Mouse (Mus musculus) lung, embryonic 14.5 days (tissue): ENCODE measurements around the gene Rilp. TPM values are rescaled to one million over a fixed set of nuclear protein-coding genes. Genes with fewer than 3 reads are reported as not detected.

Source experiments
- ATAC-seq: fragments of 200-750 bp; cut with Nextera tagmentation; 2 replicates; pipeline ENCODE4 v1.8.0; 2017; ENCODE audit warnings: mild to moderate bottlenecking, moderate TSS enrichment, moderate library complexity; ENCODE audit not compliant: insufficient read depth
- DNase-seq: peaks from one replicate; pipeline ENCODE4 v3.0.0-alpha.2; 2015
- H3K27ac ChIP-seq: fragments of 300-500 bp; sonication (generic); 2 replicates; pipeline ENCODE4 v1.5.1; 2014; ENCODE audit warnings: low read depth, mild to moderate bottlenecking, moderate library complexity
- H3K27me3 ChIP-seq: fragments of 300-500 bp; sonication (generic); 2 replicates; pipeline ENCODE4 v1.6.1; 2014; ENCODE audit warnings: low read length, control low read depth; ENCODE audit not compliant: insufficient read depth
- H3K36me3 ChIP-seq: fragments of 300-500 bp; sonication (generic); 2 replicates; pipeline ENCODE4 v1.6.1; 2014; ENCODE audit warnings: control low read depth; ENCODE audit not compliant: insufficient read depth
- H3K4me1 ChIP-seq: fragments of 300-500 bp; sonication (generic); 2 replicates; pipeline ENCODE4 v1.6.1; 2014; ENCODE audit warnings: antibody characterized with exemption, control low read depth; ENCODE audit not compliant: insufficient read depth
- H3K4me2 ChIP-seq: fragments of 300-500 bp; sonication (generic); 2 replicates; pipeline ENCODE4 v1.6.1; 2014; ENCODE audit warnings: mild to moderate bottlenecking
- H3K4me3 ChIP-seq: fragments of 300-500 bp; sonication (generic); 2 replicates; pipeline ENCODE4 v1.5.1; 2014; ENCODE audit warnings: low read depth, low read length
- H3K9ac ChIP-seq: fragments of 300-500 bp; sonication (generic); 2 replicates; pipeline ENCODE4 v1.6.1; 2014
- H3K9me3 ChIP-seq: fragments of 300-500 bp; sonication (generic); 2 replicates; pipeline ENCODE4 v1.6.1; 2016; ENCODE audit warnings: low read depth, low read length, control low read depth
- CTCF ChIP-seq: IDR thresholded peaks from 2 replicates; pipeline ENCODE4 v1.5.1; 2016; ENCODE audit warnings: antibody characterized with exemption, low read depth
- WGBS: fragments of 180-500 bp; shearing (Covaris S2); extraction: QIAGEN DNeasy Blood & Tissue Kit; methylation state at CpG from one replicate; pipeline ENCODE4 v1.1.7; 2014; 5-methylcytosine and 5-hydroxymethylcytosine counted together
- polyA plus RNA-seq: library from polyadenylated mRNA; unstranded; fragments of >200 nt; fragmentation: Nextera tagmentation; extraction: Ambion mirVana; gene quantifications from 2 replicates; pipeline ENCODE4 v1.2.1, GENCODE M21; 2014

Rilp gene
- polyA plus RNA-seq, result 0.43 and 0.58 TPM in 2 replicates

DNA sequence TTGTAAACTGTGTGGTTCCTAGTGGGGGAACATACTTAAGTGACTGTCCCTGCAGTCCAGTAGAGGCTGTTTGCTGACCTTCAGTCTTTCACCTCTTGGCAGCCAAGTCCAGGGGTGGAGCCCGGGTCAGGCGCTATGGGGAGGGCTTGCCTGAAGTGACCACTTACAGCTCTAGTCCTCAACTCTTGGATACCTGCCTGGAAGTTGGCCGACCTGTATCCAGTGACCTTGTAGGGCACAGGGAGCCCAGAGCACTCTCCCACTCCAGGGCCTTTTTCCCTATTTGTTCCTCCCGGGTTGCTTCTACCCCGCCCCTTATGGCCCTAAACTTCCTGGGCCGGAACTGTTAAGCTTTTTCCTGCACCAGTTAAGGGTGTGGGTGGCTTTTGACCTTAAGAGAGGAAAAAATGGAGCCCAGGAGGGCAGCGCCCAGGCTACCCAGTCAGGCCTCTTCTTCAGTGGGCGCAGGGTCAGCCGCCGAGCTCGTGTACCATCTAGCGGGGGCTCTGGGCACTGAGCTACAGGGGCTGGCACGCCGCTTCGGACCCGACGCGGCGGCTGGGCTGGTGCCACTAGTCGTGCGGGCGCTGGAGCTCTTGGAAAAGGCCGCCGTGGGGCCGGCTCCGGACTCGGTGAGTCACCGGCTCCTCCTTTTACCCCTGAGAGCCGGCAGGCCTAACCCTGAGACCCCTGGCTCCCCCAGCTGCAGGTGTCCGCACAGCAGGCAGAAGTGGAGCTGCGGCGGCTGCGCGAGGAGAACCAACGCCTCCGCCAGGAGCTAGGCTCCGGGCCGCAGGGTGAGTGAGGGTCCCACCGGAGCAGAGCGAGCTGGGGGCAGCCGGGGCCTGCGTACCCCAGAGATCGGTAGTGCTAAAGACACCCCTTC, at the start of gene Rilp:
TSS of gene Rilp (plus strand) at position 354 of the 886 bp plus-strand sequence.
- H3K4me3 ChIP-seq, result peak within 1 kb of the TSS; percentile 47
- peak within 1 kb of the TSS; percentile 82 for H3K27ac ChIP-seq
- H3K36me3 ChIP-seq, result peaks cover 48% of the 10 kb centered on the region
- peaks cover 8% of the 10 kb centered on the region for H3K4me1 ChIP-seq
- 2% methylated on average over 43 of the region's 43 CpGs for WGBS
- peak within 1 kb of the TSS; percentile 56 for H3K9ac ChIP-seq
- DNase-seq (peak; percentile 71), ATAC-seq (peak; percentile 70)
- TF ChIP-seq CTCF, result peak; percentile 46
- H3K9me3 ChIP-seq, result no peaks in the 10 kb centered on the region
- H3K27me3 ChIP-seq, result no peaks in the 10 kb centered on the region
- H3K4me2 ChIP-seq, result peak within 1 kb of the TSS; percentile 99

GRCm38 (mm10) chr11:75460103-75460843, 49.6 kb upstream of the Rilp start:
- peak overlapping the region; percentile 74 for H3K4me2 ChIP-seq
- peak; percentile 57 for ATAC-seq
- DNase-seq, result peak; percentile 97
- H3K4me3 ChIP-seq, result peak overlapping the region; percentile 37
- WGBS, result 5% methylated on average over 19 of the region's 19 CpGs
- H3K4me1 ChIP-seq, result peaks cover 18% of the 10 kb centered on the region
- no peaks in the 10 kb centered on the region for H3K9me3 ChIP-seq
- H3K27ac ChIP-seq, result peak overlapping the region; percentile 96
- peak overlapping the region; percentile 51 for H3K9ac ChIP-seq
- H3K27me3 ChIP-seq, result no peaks in the 10 kb centered on the region
- no peak for TF ChIP-seq CTCF
- H3K36me3 ChIP-seq, result peaks cover 5% of the 10 kb centered on the region

- Histone ChIP-seq H3K27me3 (no peaks in the 10 kb centered on the region), H3K4me2 (peak within 1 kb of the TSS; percentile 98), H3K4me3 (peak within 1 kb of the TSS; percentile 64), H3K9me3 (no peaks in the 10 kb centered on the region), H3K9ac (peak within 1 kb of the TSS; percentile 57), H3K27ac (peak within 1 kb of the TSS; percentile 96), H3K4me1 (peaks cover 17% of the 10 kb centered on the region), H3K36me3 (peaks cover 11% of the 10 kb centered on the region)
- peak; percentile 100 for DNase-seq
- 0 out of 2 replicates have a peak, but pooled peaks have one; percentile 5 for TF ChIP-seq CTCF
- ATAC-seq, result peak; percentile 92
- WGBS, result under 1% methylated on average over 46 of the region's 46 CpGs
Measured at GRCm38 (mm10) chr11:75460844-75461742, 48.8 kb upstream of the Rilp start, which contains the start of gene Tlcd2. TSS of gene Tlcd2 (plus strand) at chr11:75461715.

DNA sequence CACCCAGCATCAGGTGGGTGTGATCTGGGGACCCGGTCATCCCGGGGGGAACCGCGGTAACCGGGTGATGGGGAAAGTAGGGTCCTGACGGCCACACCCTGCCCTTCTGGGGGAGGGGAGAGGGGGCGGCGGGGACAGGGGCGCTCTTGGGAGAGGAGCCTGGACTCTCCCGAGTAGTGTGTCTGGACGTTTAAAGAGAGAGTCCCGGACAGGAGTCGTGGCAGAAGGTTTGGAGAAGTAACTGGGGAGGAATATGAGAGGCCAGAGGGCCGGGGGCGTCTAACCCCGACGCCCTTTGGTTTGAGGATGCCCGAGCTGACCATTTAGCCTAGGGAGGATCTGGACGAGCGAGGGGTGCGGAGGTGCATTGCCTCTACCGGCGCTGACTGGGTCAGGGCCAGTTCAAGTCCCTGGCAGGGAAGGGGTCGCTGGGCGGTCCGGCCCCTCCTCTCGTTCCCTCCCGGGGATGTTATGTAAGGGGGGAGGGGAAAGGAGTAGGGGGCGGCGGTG, 48.1 kb upstream of the Rilp start:
- peak; percentile 9; the same call in 1 of the 2 replicates for ATAC-seq
- H3K4me3 ChIP-seq, result peak overlapping the region; percentile 64
- WGBS, result under 1% methylated on average over 29 of the region's 30 CpGs
- peak overlapping the region; percentile 98 for H3K4me2 ChIP-seq
- peak overlapping the region; percentile 57 for H3K9ac ChIP-seq
- H3K36me3 ChIP-seq, result peaks cover 13% of the 10 kb centered on the region
- peak overlapping the region; percentile 85 for H3K27ac ChIP-seq
- H3K9me3 ChIP-seq, result no peaks in the 10 kb centered on the region
- peaks cover 17% of the 10 kb centered on the region for H3K4me1 ChIP-seq
- TF ChIP-seq CTCF, result no peak
- no peak for DNase-seq
- H3K27me3 ChIP-seq, result no peaks in the 10 kb centered on the region

DNA sequence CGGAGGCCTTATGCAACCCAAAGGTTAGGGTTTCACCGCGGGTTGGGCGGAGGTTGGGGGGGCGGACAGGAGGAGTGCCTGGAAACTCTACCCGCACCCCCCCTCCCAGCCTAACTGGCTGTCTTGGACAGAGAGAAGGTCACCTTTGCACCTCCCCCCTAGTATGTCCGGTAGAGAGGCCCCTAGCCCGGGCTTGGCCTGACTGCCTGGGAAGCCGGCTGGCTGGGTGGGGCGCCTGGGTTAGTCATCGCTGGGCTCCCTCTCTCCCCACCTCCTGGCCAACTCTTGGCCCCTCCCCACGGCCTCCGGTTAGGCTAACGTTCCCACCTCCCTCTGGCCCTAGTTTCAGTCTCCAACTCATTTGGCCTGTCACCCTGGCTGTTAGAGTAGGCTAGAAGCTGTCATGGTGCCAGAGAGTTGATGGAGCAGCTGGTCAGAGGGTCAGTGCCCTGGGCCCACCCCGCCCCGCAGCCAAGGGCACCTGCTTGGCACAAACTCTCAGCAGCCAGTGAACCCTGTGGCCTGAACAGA, 47.6 kb upstream of the Rilp start:
- peak; percentile 54 for DNase-seq
- WGBS, result 2% methylated on average over 15 of the region's 16 CpGs

GRCm38 (mm10) chr11:75462865-75463336, 47.0 kb upstream of the Rilp start:
- H3K9me3 ChIP-seq, result no peaks in the 10 kb centered on the region
- peak; percentile 30 for ATAC-seq
- H3K4me3 ChIP-seq, result peak overlapping the region; percentile 64
- peak overlapping the region; percentile 57; the same call in 1 of the 2 replicates for H3K9ac ChIP-seq
- H3K4me2 ChIP-seq, result peak overlapping the region; percentile 98
- H3K36me3 ChIP-seq, result peaks cover 14% of the 10 kb centered on the region
- WGBS, result 1% methylated on average over 9 of the region's 9 CpGs
- TF ChIP-seq CTCF, result no peak
- no peaks in the 10 kb centered on the region for H3K27me3 ChIP-seq
- DNase-seq, result peak; percentile 93
- H3K4me1 ChIP-seq, result peaks cover 17% of the 10 kb centered on the region
- peak overlapping the region; percentile 85 for H3K27ac ChIP-seq

More for the DNA sequence above, 47.6 kb upstream of the Rilp start:
- Histone ChIP-seq H3K27me3 (no peaks in the 10 kb centered on the region), H3K9ac (peak overlapping the region; percentile 57), H3K4me2 (peak overlapping the region; percentile 98), H3K4me3 (peak overlapping the region; percentile 64), H3K36me3 (peaks cover 14% of the 10 kb centered on the region), H3K9me3 (no peaks in the 10 kb centered on the region), H3K27ac (peak overlapping the region; percentile 85), H3K4me1 (peaks cover 17% of the 10 kb centered on the region)
- ATAC-seq, result peak; percentile 5; the same call in 1 of the 2 replicates
- no peak for TF ChIP-seq CTCF
